Mouse (Mus musculus): ENCODE results near the gene BC048562.

GRCm38 (mm10) chr9:108450292-108451169, 14.2 kb downstream of the BC048562 start:
- no peak for TF ChIP-seq POLR2A (IDR thresholded peaks at IDR 0.05; ENCODE audit: low read depth, low read length)
- TF ChIP-seq CTCF (IDR thresholded peaks at IDR 0.05; ENCODE audit: extremely low read depth, insufficient read depth, insufficient read length, insufficient replicate concordance): no peak
